ENCODE assay signal across 18 mouse cellular contexts in the genomic region with DNA sequence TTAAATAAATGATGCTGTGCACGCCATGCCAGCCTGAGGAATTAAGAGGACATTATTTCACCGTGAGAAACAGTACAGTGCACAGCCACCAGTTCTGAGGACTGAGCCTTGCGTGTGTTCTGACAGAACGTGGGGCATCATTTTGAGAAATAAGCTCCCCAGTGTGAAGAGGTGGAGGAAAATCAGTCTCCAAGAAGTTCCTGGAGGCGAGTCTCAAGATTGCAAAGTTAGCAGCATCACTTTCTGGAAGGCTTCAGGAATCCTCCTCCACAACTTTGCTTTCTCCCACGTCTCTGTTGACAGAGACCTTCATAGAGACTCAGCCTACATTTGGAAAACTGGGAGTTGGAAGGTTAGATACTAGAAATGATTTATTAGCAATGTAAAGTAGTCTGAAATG.
"Had no signal": no experiment of that assay in that cellular context is flagged by ENCODE, and none has a peak within 500 bp of the region (broad histone marks: within the 10 kb centered on the region; RNA-seq: fewer than 3 reads in every experiment).

No protein-coding gene starts in this region.

- ATAC-seq: intestine, embryonic 15.5 days; midbrain, embryonic 15.5 days had no signal

- DNase-seq: kidney, adult 11 months; kidney, adult 8-10 months; kidney, postnatal 10 days; kidney, postnatal 36 days; layer of hippocampus, postnatal 36 days; liver, embryonic 13.5 days; lung, adult 2 months; lung, postnatal 14 days; lung, postnatal 4 days; thymus, adult 2 months; thymus, postnatal 14 days; thymus, postnatal 4 days had no signal

- H3K4me3 ChIP-seq: intestine, embryonic 15.5 days; kidney, embryonic 15.5 days; liver, embryonic 13.5 days; midbrain, embryonic 12.5 days; midbrain, embryonic 15.5 days; neural tube, embryonic 12.5 days; neural tube, embryonic 15.5 days had no signal

- H3K27ac ChIP-seq: intestine, embryonic 15.5 days; kidney, embryonic 15.5 days; liver, embryonic 13.5 days; midbrain, embryonic 12.5 days; midbrain, embryonic 15.5 days; neural tube, embryonic 12.5 days; neural tube, embryonic 15.5 days had no signal
